Mouse (Mus musculus) heart, adult 2 months (tissue): Measurements from ENCODE around the gene Hoxb7. TPM values are rescaled to one million over a fixed set of nuclear protein-coding genes. Genes with fewer than 3 reads are reported as not detected.

Source experiments
- DNase-seq, 2 experiments: peaks; one replicate each; pipeline ENCODE4 v3.0.0; 2021
- H3K27ac ChIP-seq: fragments of 200-600 bp; 2 replicates; pipeline ENCODE4 v1.8.1; 2022
- H3K27me3 ChIP-seq: fragments of 200-500 bp; 2 replicates; pipeline ENCODE4 v1.6.1; 2012; ENCODE audit warnings: mild to moderate bottlenecking, low read length, inconsistent platforms, mixed read lengths; ENCODE audit not compliant: control insufficient read depth, insufficient read depth
- H3K36me3 ChIP-seq: fragments of 200-500 bp; 2 replicates; pipeline ENCODE4 v1.6.1; 2012; ENCODE audit warnings: low read length, inconsistent platforms; ENCODE audit not compliant: control insufficient read depth, insufficient read depth
- H3K4me1 ChIP-seq: fragments of 200-500 bp; 2 replicates; pipeline ENCODE4 v1.6.1; 2011; ENCODE audit warnings: low read length; ENCODE audit not compliant: control insufficient read depth, insufficient read depth
- H3K4me3 ChIP-seq: fragments of 200-600 bp; 2 replicates; pipeline ENCODE4 v1.8.1; 2022
- H3K79me2 ChIP-seq: fragments of 200-500 bp; replicated peaks from 2 replicates; pipeline ENCODE4 v1.6.1; 2012; ENCODE audit warnings: mild to moderate bottlenecking, inconsistent platforms, low read length, moderate library complexity, mixed read lengths; ENCODE audit not compliant: control insufficient read depth, insufficient read depth
- H3K9ac ChIP-seq: fragments of 200-500 bp; 2 replicates; pipeline ENCODE4 v1.6.1; 2012; ENCODE audit warnings: low read depth, mild to moderate bottlenecking, control low read depth, inconsistent platforms, low read length, mixed read lengths
- CTCF ChIP-seq: fragments of 200-600 bp; IDR thresholded peaks from 2 replicates; pipeline ENCODE4 v1.8.1; 2022; ENCODE audit warnings: antibody characterized with exemption, mild to moderate bottlenecking, moderate library complexity
- EP300 ChIP-seq: fragments of 200-500 bp; IDR thresholded peaks from 2 replicates; pipeline ENCODE4 v1.6.1; 2011; ENCODE audit warnings: low read depth, low read length, control low read depth; ENCODE audit not compliant: insufficient read depth
- POLR2A ChIP-seq: fragments of 200-500 bp; IDR thresholded peaks from 2 replicates; pipeline ENCODE4 v1.6.1; 2011; ENCODE audit warnings: mild to moderate bottlenecking, low read depth, low read length, control low read depth; ENCODE audit not compliant: insufficient read depth
- WGBS: fragments of 180-500 bp; shearing (Covaris S2); methylation state at CpG from one replicate; pipeline ENCODE4 v1.1.7; 2018; 5-methylcytosine and 5-hydroxymethylcytosine counted together
- intact Hi-C: fragments of 180-260 bp; cut with DNase I; formaldehyde crosslinking; loops from one replicate; pipeline ENCODE4 v1.15.1; 2025
- polyA plus RNA-seq: library from polyadenylated mRNA; depleted of rRNA; stranded (reverse); fragments of >200 nt; gene quantifications from 2 replicates; pipeline ENCODE4 v1.2.3, GENCODE M21; 2012
- total RNA-seq, 2 experiments: library from RNA; stranded (reverse); gene quantifications; 2 replicates each; pipeline ENCODE4 v1.2.3; 2021

Gene Hoxb7
- total and polyA plus RNA-seq, 3 experiments = not detected

DNA sequence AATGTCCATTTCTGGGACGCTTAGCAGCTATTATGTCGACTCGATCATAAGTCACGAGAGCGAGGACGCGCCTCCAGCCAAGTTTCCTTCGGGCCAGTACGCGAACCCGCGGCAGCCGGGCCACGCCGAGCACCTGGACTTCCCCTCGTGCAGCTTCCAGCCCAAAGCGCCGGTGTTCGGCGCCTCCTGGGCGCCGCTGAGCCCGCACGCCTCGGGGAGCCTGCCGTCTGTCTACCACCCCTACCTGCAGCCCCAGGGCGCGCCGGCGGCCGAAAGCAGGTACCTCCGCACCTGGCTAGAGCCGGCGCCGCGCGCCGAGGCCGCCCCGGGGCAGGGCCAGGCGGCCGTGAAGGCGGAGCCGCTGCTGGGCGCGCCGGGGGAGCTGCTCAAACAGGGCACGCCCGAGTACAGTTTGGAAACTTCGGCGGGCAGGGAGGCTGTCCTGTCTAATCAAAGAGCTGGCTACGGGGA lies 14.8 kb upstream of the Hoxb7 start:
- intact Hi-C loops = no loop called here
- TF ChIP-seq EP300 (no peak), CTCF (no peak), POLR2A (no peak)
- Histone ChIP-seq H3K4me1 (no peaks in the 10 kb centered on the region; the same call in 1 of the 2 replicates), H3K4me3 (no peak overlapping the region), H3K36me3 (no peaks in the 10 kb centered on the region), H3K9ac (no peak overlapping the region), H3K27ac (no peak overlapping the region), H3K79me2 (no peaks in the 10 kb centered on the region), H3K27me3 (peaks cover 36% of the 10 kb centered on the region)
- WGBS = 1% methylated on average over 52 of the region's 52 CpGs
- DNase-seq = peak in 1 of 2 experiments; percentile 42

DNA sequence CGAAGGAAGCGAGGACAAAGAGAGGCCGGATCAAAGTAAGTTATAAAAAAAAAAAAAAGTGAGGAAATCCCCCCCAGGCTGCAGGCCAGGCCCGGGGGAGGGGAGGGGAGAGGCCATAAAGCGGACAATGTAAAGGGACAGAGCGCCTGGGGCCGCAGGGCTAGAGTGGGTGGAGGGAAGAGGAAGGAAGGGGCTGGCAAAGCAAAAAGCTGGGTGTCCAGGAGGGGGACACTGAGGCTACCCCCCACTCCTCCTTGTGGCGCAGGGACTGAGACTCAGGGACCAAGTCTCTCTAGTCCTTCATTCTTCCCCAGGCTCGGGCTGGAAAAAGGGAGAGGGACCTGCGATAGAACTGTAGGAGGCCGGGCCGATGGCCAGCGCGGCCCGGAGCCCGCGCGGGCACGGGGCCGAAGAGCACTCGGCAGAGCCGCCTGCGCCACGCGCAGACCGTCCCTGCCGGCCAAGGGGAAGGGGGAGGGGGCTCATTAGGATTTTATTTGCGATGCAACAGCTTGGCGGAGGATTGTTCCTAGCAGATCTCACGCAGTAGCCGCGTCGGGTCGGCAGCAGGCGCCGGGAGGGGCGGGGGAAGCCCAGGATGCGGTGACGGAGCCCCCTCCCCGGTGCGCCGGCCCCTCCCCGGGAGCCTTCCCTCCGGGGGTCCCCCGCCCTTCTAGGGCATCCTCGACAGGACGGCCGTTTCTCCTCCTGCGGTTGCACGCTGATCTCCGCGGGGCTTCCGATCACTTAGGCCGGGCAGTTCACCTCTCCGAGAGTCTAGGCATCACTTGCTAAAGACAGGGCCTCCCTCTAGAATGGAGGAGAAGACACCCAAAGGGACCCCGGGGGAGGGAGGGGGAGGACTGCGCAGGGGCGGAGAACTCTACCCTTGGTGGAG lies 14.2 kb upstream of the Hoxb7 start:
- 2% methylated on average over 58 of the region's 58 CpGs for WGBS
- H3K9ac ChIP-seq = no peak overlapping the region
- TF ChIP-seq CTCF (no peak), POLR2A (no peak), EP300 (no peak)
- H3K36me3 ChIP-seq = no peaks in the 10 kb centered on the region
- H3K4me1 ChIP-seq = no peaks in the 10 kb centered on the region; the same call in 1 of the 2 replicates
- DNase-seq = no peak
- H3K79me2 ChIP-seq = no peaks in the 10 kb centered on the region
- intact Hi-C loops = no loop called here
- no peak overlapping the region for H3K27ac ChIP-seq
- H3K4me3 ChIP-seq = no peak overlapping the region
- peaks cover 32% of the 10 kb centered on the region for H3K27me3 ChIP-seq

DNA sequence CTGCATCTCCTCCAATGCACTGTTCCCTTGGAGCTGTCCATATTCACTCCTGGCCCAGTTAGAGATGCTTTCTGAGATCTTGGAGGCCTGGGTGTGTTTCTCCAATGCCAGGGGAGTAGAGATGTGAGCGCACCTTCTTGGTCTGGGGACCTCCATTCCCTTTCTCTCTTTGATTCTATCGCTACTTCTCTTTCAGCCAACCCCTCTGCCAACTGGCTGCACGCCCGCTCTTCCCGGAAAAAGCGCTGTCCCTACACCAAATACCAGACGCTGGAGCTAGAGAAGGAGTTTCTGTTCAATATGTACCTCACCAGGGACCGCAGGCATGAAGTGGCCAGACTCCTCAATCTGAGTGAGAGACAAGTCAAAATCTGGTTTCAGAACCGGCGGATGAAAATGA lies 12.0 kb upstream of the Hoxb7 start:
- DNase-seq = no peak
- no peak overlapping the region for H3K4me3 ChIP-seq
- peaks cover 34% of the 10 kb centered on the region for H3K27me3 ChIP-seq
- no peaks in the 10 kb centered on the region for H3K36me3 ChIP-seq
- no peaks in the 10 kb centered on the region for H3K79me2 ChIP-seq
- intact Hi-C loops = no loop called here
- TF ChIP-seq CTCF (no peak), EP300 (no peak), POLR2A (no peak)
- H3K27ac ChIP-seq = no peak overlapping the region
- no peak overlapping the region for H3K9ac ChIP-seq
- WGBS = 11% methylated on average over 10 of the region's 10 CpGs
- no peaks in the 10 kb centered on the region; the same call in 1 of the 2 replicates for H3K4me1 ChIP-seq

GRCm38 (mm10) chr11:96275896-96276295 lies 10.5 kb upstream of the Hoxb7 start:
- H3K4me3 ChIP-seq = no peak overlapping the region
- peaks cover 39% of the 10 kb centered on the region for H3K27me3 ChIP-seq
- TF ChIP-seq EP300 (no peak), CTCF (no peak), POLR2A (no peak)
- H3K36me3 ChIP-seq = no peaks in the 10 kb centered on the region
- DNase-seq = no peak
- H3K27ac ChIP-seq = no peak overlapping the region
- H3K4me1 ChIP-seq = no peaks in the 10 kb centered on the region; the same call in 1 of the 2 replicates
- H3K9ac ChIP-seq = no peak overlapping the region
- H3K79me2 ChIP-seq = no peaks in the 10 kb centered on the region
- intact Hi-C loops = loop anchor here (5.0 kb wide), 2 partner anchors 276 to 586 kb away; no protein-coding TSS in a partner anchor
- 9% methylated on average over 4 of the region's 4 CpGs for WGBS

DNA sequence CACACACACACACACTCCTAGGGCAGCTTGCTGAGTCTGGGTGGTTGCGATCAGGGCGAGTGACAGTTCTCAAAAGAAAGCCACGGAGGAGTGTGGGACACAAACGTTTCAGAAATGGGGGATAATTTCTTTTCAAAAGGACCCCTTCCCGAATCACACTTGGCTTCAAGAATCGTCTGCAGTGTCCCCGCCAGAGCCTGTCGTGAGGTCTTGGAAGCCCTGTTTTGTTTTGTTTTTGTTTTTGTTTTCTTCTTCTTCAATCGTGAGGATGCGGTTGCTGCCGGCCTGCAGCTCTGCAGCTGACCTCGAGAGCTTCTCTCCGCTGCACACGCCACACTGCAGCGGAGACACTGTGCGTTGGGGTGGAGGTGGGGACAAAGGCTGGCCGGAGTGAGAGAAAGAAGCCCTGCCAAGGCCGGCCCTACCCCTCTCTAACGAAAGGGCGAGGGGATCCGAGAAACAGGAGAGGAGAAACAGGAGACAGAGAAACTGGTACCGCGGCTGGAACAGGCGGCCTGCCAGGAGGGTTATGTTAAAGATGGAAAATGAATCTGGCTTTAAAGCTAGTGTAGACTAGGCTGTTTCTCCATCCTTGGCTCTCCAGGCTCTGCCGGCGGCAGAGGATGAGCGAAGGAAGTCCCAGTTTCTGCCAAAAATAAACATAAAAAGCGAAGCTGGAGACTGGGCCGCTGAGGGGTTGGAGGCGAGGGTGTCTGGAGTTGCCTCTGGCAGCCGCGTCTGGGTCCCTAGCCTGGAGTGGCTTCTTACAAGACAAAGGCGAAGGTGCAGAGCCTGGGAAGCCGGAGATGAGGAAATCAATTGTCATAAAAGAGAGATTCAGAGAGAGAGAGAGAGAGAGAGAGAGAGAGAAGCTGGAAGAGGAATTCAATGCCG lies 9.0 kb upstream of the Hoxb7 start:
- Histone ChIP-seq H3K9ac (no peak overlapping the region), H3K4me1 (no peaks in the 10 kb centered on the region), H3K4me3 (no peak overlapping the region), H3K79me2 (no peaks in the 10 kb centered on the region), H3K36me3 (no peaks in the 10 kb centered on the region), H3K27me3 (peaks cover 34% of the 10 kb centered on the region), H3K27ac (no peak overlapping the region)
- intact Hi-C loops = loop anchor here (2.0 to 5.0 kb wide), 3 partner anchors 275 to 585 kb away; no protein-coding TSS in a partner anchor
- no peak for TF ChIP-seq POLR2A
- TF ChIP-seq EP300 = no peak
- TF ChIP-seq CTCF = no peak
- WGBS = 5% methylated on average over 35 of the region's 35 CpGs
- DNase-seq = no peak
